Mouse (Mus musculus): Measurements from ENCODE around the gene Tgm4.

DNA sequence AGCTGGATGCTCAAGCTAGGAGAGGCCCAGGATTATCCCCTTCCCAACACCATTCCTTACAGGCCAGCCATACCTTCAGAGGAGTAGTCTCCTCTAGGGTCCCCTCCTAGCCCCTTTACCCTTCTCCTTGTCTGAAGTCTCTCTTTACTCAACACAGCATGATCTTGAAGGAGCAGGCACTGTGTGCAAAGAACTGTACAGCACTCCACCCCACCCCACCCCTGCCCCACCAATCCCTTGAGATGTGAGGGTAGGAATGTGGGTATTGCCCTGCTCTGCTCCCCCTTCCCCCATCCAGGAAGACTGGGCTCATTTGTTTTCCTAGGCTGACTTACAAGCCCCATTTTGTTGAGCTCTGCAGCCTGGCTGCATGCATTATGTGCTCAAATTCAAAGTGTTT lies 69.8 kb downstream of the Tgm4 start:
- TF ChIP-seq CTCF (IDR thresholded peaks at IDR 0.05; ENCODE audit: control insufficient read depth, insufficient read depth, insufficient replicate concordance, low read depth, low read length) (no peak), POLR2A (IDR thresholded peaks at IDR 0.05; ENCODE audit: control insufficient read depth, low read depth, low read length) (no peak)

Data from testis, adult 2 months (tissue).